Mouse (Mus musculus) embryonic facial prominence, embryonic 13.5 days (tissue): ENCODE data around the gene Pigk. TPM values are rescaled to one million over a fixed set of nuclear protein-coding genes. Genes with fewer than 3 reads are reported as not detected.
A peak's percentile ranks its signal among the peaks of the same experiment; 100 is the strongest.

Source experiments
- ATAC-seq: fragments of 200-750 bp; cut with Nextera tagmentation; 2 replicates; pipeline ENCODE4 v1.8.0; 2017; ENCODE audit warnings: low read depth; ENCODE audit not compliant: insufficient number of reproducible peaks, insufficient read depth, low FRiP score, low TSS enrichment
- H3K27ac ChIP-seq: fragments of 300-500 bp; sonication (generic); 2 replicates; pipeline ENCODE4 v1.5.1; 2015; ENCODE audit warnings: moderate library complexity, mild to moderate bottlenecking, inconsistent platforms
- H3K27me3 ChIP-seq: fragments of 300-500 bp; sonication (generic); 2 replicates; pipeline ENCODE4 v1.6.1; 2015; ENCODE audit warnings: mild to moderate bottlenecking, inconsistent platforms
- H3K36me3 ChIP-seq: fragments of 300-500 bp; sonication (generic); 2 replicates; pipeline ENCODE4 v1.6.1; 2015; ENCODE audit warnings: mild to moderate bottlenecking, inconsistent platforms
- H3K4me1 ChIP-seq: fragments of 300-500 bp; sonication (generic); 2 replicates; pipeline ENCODE4 v1.6.1; 2015; ENCODE audit warnings: inconsistent platforms
- H3K4me2 ChIP-seq: fragments of 300-500 bp; sonication (generic); 2 replicates; pipeline ENCODE4 v1.6.1; 2015; ENCODE audit warnings: moderate library complexity, mild to moderate bottlenecking, inconsistent platforms
- H3K4me3 ChIP-seq: fragments of 300-500 bp; sonication (generic); 2 replicates; pipeline ENCODE4 v1.5.1; 2015; ENCODE audit warnings: mild to moderate bottlenecking, inconsistent platforms
- H3K9ac ChIP-seq: fragments of 300-500 bp; sonication (generic); 2 replicates; pipeline ENCODE4 v1.6.1; 2015; ENCODE audit warnings: mild to moderate bottlenecking, inconsistent platforms
- H3K9me3 ChIP-seq: fragments of 300-500 bp; sonication (generic); 2 replicates; pipeline ENCODE4 v1.6.1; 2016; ENCODE audit warnings: inconsistent platforms
- WGBS: fragments of 180-500 bp; shearing (Covaris S2); methylation state at CpG from one replicate; pipeline ENCODE4 v1.1.7; 2015; ENCODE audit warnings: mixed read lengths; 5-methylcytosine and 5-hydroxymethylcytosine counted together
- polyA plus RNA-seq: library from polyadenylated mRNA; unstranded; fragments of >200 nt; fragmentation: Nextera tagmentation; extraction: Ambion mirVana; gene quantifications from 2 replicates; pipeline ENCODE4 v1.2.1, GENCODE M21; 2015

The Pigk gene
- polyA plus RNA-seq, 1 experiment from 2014 or later, result 52.4 TPM

DNA sequence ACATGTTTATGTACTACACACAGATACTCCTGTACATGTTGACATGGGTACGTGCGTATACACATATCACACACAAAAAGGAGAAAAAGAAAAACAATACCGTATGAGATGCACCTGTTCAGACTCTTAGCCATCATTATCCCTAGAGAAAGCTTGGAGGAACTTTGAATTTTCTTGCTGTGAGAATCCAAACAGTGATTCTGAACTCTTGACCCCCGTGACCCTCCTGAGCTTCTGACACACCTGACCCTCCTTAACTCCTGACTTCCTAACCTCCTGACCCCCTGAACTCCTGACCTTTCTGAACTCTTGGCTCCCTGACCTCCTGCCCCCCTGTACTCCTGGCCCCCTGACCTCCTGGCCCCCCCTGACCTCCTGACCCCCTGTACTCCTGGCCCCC, 19.1 kb downstream of the Pigk start:
- Histone ChIP-seq H3K27ac (no peak overlapping the region), H3K4me3 (no peak overlapping the region), H3K4me1 (no peaks in the 10 kb centered on the region), H3K36me3 (no peaks in the 10 kb centered on the region), H3K4me2 (no peak overlapping the region), H3K9me3 (no peaks in the 10 kb centered on the region), H3K27me3 (no peaks in the 10 kb centered on the region), H3K9ac (no peak overlapping the region)
- WGBS, result 91% methylated on average over 4 of the region's 4 CpGs
- ATAC-seq, result no peak

DNA sequence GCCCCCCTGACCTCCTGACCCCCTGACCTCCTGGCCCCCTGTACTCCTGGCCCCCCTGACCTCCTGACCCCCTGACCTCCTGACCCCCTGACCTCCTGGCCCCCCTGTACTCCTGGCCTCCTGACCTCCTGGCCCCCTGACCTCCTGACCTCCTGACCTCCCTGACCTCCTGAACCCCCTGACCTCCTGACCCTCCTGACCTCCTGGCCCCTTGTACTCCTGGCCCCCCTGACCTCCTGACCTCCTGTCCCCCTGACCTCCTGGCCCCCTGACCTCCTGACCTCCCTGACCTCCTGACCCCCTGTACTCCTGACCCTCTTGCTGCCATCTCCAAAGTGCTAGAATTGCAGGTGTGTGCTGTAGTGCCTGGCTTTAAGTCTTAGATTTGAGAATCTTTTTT, 19.6 kb downstream of the Pigk start:
- H3K9me3 ChIP-seq, result no peaks in the 10 kb centered on the region
- ATAC-seq, result no peak

GRCm38 (mm10) chr3:152734100-152734499, 20.2 kb downstream of the Pigk start:
- H3K4me3 ChIP-seq, result no peak overlapping the region
- H3K9me3 ChIP-seq, result no peaks in the 10 kb centered on the region
- no peaks in the 10 kb centered on the region for H3K36me3 ChIP-seq
- ATAC-seq, result 0 out of 2 replicates have a peak, but pooled peaks have one; percentile 37
- WGBS, result 96% methylated on average over 11 of the region's 11 CpGs
- H3K4me1 ChIP-seq, result peaks cover 5% of the 10 kb centered on the region; the same call in 1 of the 2 replicates
- H3K27me3 ChIP-seq, result no peaks in the 10 kb centered on the region
- H3K9ac ChIP-seq, result no peak overlapping the region
- H3K4me2 ChIP-seq, result no peak overlapping the region
- H3K27ac ChIP-seq, result no peak overlapping the region

More for the DNA sequence above, 19.6 kb downstream of the Pigk start:
- no peak overlapping the region for H3K4me2 ChIP-seq
- H3K27ac ChIP-seq, result no peak overlapping the region
- H3K4me1 ChIP-seq, result no peaks in the 10 kb centered on the region
- H3K9ac ChIP-seq, result no peak overlapping the region
- H3K27me3 ChIP-seq, result no peaks in the 10 kb centered on the region
- H3K36me3 ChIP-seq, result no peaks in the 10 kb centered on the region
- no peak overlapping the region for H3K4me3 ChIP-seq

- Histone ChIP-seq H3K36me3 (no peaks in the 10 kb centered on the region), H3K27me3 (no peaks in the 10 kb centered on the region), H3K27ac (no peak overlapping the region), H3K9ac (no peak overlapping the region), H3K4me3 (no peak overlapping the region), H3K4me1 (peaks cover 5% of the 10 kb centered on the region; the same call in 1 of the 2 replicates), H3K9me3 (no peaks in the 10 kb centered on the region), H3K4me2 (no peak overlapping the region)
- WGBS, result 68% methylated on average over 10 of the region's 10 CpGs
- ATAC-seq, result no peak
Observed at GRCm38 (mm10) chr3:152735601-152736250, 21.8 kb downstream of the Pigk start.

DNA sequence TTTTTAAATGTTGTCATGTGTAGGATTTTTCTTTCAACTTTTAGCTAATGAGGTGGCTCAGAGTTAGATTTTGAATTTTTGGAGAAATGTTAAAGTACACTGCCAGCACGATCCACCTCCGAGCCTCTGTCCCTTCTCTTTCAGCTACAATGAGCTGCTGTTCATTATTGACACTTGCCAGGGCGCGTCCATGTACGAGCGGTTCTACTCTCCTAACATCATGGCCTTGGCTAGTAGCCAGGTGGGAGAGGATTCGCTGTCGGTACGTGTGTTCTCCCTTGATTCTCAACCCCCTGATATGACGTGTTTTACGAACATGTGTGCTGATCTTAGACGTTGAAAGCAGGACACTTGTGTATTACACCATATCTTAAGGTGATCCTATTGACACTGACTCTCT, 30.4 kb downstream of the Pigk start:
- no peaks in the 10 kb centered on the region for H3K27me3 ChIP-seq
- H3K4me1 ChIP-seq, result no peaks in the 10 kb centered on the region
- no peak overlapping the region for H3K27ac ChIP-seq
- no peak for ATAC-seq
- H3K9me3 ChIP-seq, result no peaks in the 10 kb centered on the region
- H3K36me3 ChIP-seq, result peaks cover 4% of the 10 kb centered on the region
- no peak overlapping the region for H3K4me3 ChIP-seq
- H3K9ac ChIP-seq, result no peak overlapping the region
- H3K4me2 ChIP-seq, result no peak overlapping the region
- 88% methylated on average over 12 of the region's 12 CpGs for WGBS

- Histone ChIP-seq H3K4me3 (no peak overlapping the region), H3K4me2 (no peak overlapping the region), H3K27me3 (no peaks in the 10 kb centered on the region), H3K27ac (no peak overlapping the region), H3K4me1 (no peaks in the 10 kb centered on the region), H3K9me3 (no peaks in the 10 kb centered on the region), H3K36me3 (peaks cover 4% of the 10 kb centered on the region), H3K9ac (no peak overlapping the region)
- WGBS, result 91% methylated on average over 9 of the region's 9 CpGs
- ATAC-seq, result no peak
Observed at GRCm38 (mm10) chr3:152745611-152746010, 31.7 kb downstream of the Pigk start.

- Histone ChIP-seq H3K36me3 (peaks cover 12% of the 10 kb centered on the region), H3K9ac (no peak overlapping the region), H3K9me3 (no peaks in the 10 kb centered on the region), H3K4me3 (no peak overlapping the region), H3K4me1 (no peaks in the 10 kb centered on the region), H3K27me3 (no peaks in the 10 kb centered on the region), H3K27ac (no peak overlapping the region), H3K4me2 (no peak overlapping the region)
- 33% methylated on average over 3 of the region's 3 CpGs for WGBS
- ATAC-seq, result no peak
Observed at GRCm38 (mm10) chr3:152749461-152749871, 35.6 kb downstream of the Pigk start.

DNA sequence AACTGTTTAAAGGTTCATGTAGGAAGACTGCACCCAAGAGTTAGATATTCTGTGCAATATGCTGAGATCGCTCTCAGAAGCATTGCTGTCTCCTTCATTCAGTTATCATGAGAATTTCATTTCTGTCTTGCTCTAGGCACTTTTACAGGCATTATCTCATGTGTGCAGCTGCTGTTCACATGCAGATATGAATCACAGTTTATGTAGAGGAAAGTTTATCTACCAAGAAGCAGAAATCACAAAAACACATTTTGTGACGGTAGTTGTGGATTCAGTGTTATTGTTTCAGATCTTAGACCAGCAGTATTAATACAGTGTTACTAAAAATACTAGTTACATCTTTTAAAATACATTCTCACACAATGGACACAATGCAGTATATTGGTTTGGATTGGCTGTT, 36.0 kb downstream of the Pigk start:
- ATAC-seq, result no peak
- Histone ChIP-seq H3K4me1 (no peaks in the 10 kb centered on the region), H3K36me3 (peaks cover 12% of the 10 kb centered on the region), H3K4me2 (no peak overlapping the region), H3K27me3 (no peaks in the 10 kb centered on the region), H3K9me3 (no peaks in the 10 kb centered on the region), H3K27ac (no peak overlapping the region), H3K9ac (no peak overlapping the region), H3K4me3 (no peak overlapping the region)
- 65% methylated on average over 2 of the region's 2 CpGs for WGBS

GRCm38 (mm10) chr3:152752911-152753310, 39.0 kb downstream of the Pigk start:
- 96% methylated on average over 1 of the region's 1 CpGs for WGBS

GRCm38 (mm10) chr3:152753345-152753744, 39.4 kb downstream of the Pigk start:
- Histone ChIP-seq H3K9me3 (no peaks in the 10 kb centered on the region), H3K9ac (no peak overlapping the region), H3K4me2 (no peak overlapping the region), H3K27me3 (no peaks in the 10 kb centered on the region), H3K4me3 (no peak overlapping the region), H3K4me1 (peaks cover 15% of the 10 kb centered on the region), H3K36me3 (peaks cover 8% of the 10 kb centered on the region; the same call in 1 of the 2 replicates), H3K27ac (no peak overlapping the region)
- 86% methylated on average over 4 of the region's 4 CpGs for WGBS
- ATAC-seq, result no peak

More at GRCm38 (mm10) chr3:152752911-152753310, 39.0 kb downstream of the Pigk start:
- Histone ChIP-seq H3K4me2 (no peak overlapping the region), H3K4me3 (no peak overlapping the region), H3K9ac (no peak overlapping the region), H3K9me3 (no peaks in the 10 kb centered on the region), H3K36me3 (peaks cover 8% of the 10 kb centered on the region; the same call in 1 of the 2 replicates), H3K27me3 (no peaks in the 10 kb centered on the region), H3K4me1 (peaks cover 13% of the 10 kb centered on the region), H3K27ac (no peak overlapping the region)
- ATAC-seq, result no peak

GRCm38 (mm10) chr3:152753920-152754764, 40.2 kb downstream of the Pigk start:
- ATAC-seq, result no peak
- Histone ChIP-seq H3K27me3 (no peaks in the 10 kb centered on the region), H3K9ac (no peak overlapping the region), H3K4me2 (no peak overlapping the region), H3K36me3 (peaks cover 8% of the 10 kb centered on the region; the same call in 1 of the 2 replicates), H3K4me1 (peaks cover 23% of the 10 kb centered on the region), H3K4me3 (no peak overlapping the region), H3K9me3 (no peaks in the 10 kb centered on the region), H3K27ac (no peak overlapping the region)
- WGBS, result 76% methylated on average over 14 of the region's 14 CpGs

DNA sequence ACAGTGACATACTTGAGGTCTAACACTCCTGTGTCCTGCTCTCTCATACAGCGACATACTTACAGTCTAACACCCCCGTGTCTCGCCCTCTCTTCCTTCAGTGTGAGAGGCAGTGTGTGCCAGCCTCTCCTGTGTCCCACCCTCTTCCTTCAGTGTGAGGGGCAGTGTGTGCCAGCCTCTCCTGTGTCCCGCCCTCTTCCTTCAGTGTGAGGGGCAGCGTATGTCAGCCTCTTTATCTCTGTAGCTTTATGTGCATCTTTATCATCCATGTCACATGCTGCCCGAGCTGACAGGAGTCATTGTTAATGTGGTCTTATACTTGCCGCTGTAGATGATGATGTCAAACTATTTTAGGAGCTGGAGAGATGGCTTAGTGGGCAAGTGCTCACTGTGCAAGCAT, 41.6 kb downstream of the Pigk start:
- no peak overlapping the region for H3K4me2 ChIP-seq
- no peaks in the 10 kb centered on the region for H3K9me3 ChIP-seq
- H3K4me1 ChIP-seq, result peaks cover 34% of the 10 kb centered on the region
- H3K27me3 ChIP-seq, result no peaks in the 10 kb centered on the region
- no peak overlapping the region for H3K9ac ChIP-seq
- H3K36me3 ChIP-seq, result peaks cover 8% of the 10 kb centered on the region; the same call in 1 of the 2 replicates
- H3K4me3 ChIP-seq, result no peak overlapping the region
- no peak overlapping the region for H3K27ac ChIP-seq
- ATAC-seq, result no peak
- 90% methylated on average over 7 of the region's 7 CpGs for WGBS
